Mouse (Mus musculus): Measurements from ENCODE around the gene Uggt2. TPM values are rescaled to one million over a fixed set of nuclear protein-coding genes. Genes with fewer than 3 reads are reported as not detected.
A peak's percentile ranks its signal among the peaks of the same experiment; 100 is the strongest.
"Not testable (repeated sequence)": the region's sequence is repeated elsewhere in the genome, so short reads cannot be mapped to it uniquely, and the experiment has no call there.

Uggt2 gene
- polyA plus RNA-seq, 1 experiment from 2014 or later: 23.3 TPM

DNA sequence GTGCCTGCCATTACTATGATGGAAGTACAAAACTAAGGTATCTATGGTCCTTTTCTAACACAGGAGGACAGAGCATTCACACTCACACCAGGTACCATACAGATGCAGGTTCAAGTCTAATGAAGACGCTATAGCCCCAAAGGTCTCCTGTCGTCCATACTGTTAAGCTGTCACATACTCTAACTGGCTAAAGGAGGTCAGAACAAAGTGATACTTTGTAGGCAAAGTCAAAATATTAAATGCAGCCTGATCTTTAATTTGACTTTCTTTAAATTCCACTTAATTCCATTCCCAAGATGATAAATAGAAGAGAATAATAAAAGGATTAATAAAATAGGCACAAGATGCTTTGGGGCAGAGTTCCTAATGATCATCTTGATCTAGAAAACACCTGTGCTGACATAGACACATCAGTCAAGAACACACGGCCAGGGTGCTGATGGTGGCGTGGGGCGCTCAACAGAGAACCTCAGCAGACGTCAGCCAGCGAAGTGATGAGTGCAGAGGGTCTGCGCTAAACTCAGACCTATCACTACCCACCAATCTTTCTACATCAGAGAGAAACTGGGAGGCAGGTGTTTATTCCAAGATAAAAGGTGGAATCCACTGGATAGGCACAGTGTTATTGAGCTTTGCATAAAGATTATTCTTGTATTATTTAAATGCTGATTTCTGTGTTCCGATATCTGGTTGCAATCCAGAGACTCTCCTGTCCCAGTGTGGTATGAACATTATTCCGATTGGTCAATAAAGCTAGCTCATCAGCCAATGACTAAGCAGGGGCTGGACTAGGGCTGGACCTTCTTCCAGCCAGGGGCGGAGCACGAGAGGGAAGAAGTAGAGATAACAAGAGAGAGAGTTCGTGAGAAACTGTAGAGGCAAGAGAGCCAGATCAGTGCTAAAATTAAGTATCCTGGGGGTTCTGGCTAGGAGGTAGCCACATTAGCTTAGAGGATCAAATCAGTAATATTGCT, 111.4 kb downstream of the Uggt2 start:
- ATAC-seq (ENCODE audit: low FRiP score) (no peak), DNase-seq (ENCODE audit: low spot score) (no peak)
- Histone ChIP-seq H3K9me3 (ENCODE audit: control insufficient read depth, low read length) (no peaks in the 10 kb centered on the region), H3K4me3 (replicated peaks; ENCODE audit: low read length) (no peak overlapping the region), H3K4me2 (replicated peaks) (peak overlapping the region; percentile 19; the same call in 1 of the 2 replicates), H3K36me3 (replicated peaks; ENCODE audit: control insufficient read depth, insufficient read depth) (peaks cover 42% of the 10 kb centered on the region), H3K27me3 (ENCODE audit: control insufficient read depth, insufficient read depth, low read length) (no peaks in the 10 kb centered on the region), H3K4me1 (replicated peaks; ENCODE audit: control insufficient read depth, insufficient read depth, low read length) (no peaks in the 10 kb centered on the region), H3K27ac (no peak overlapping the region), H3K9ac (no peak overlapping the region)
- 52% methylated on average over 13 of the region's 13 CpGs for WGBS

DNA sequence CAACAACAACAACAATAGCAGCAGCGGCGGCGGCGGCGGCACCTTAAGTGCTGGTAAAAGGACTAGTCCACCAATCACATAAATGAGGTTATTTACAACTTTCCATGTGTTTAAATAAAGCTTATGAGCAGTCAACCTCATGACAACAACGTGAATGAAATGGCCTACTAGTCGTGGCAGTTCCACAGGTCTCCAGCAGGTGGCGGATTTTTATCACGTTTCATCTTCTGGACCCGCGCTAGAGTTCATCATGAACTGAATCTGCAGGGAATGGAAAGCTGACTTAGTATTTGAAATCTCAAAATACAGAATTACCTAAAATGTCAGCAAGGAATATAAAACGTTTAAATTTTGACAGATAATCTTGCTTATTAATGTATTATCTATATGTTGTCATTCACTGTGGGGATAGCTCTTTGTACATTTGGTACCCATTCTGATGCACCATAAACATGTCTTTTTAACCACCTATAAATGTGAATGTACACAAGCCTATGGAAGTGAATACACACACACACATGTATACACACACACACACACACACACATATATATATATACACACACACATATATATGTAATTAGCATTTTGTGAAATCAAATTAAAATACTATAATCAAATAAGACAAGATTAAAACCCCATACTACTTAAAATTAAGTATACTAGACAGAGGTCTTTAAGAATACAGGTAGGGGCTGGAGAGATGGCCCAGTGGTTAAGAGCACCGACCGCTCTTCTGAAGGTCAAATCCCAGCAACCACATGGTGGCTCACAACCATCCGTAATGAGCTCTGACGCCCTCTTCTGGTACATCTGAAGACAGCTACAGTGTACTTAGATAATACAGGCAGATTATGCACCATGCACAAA, 112.3 kb downstream of the Uggt2 start:
- WGBS: 41% methylated on average over 16 of the region's 16 CpGs
- ATAC-seq (ENCODE audit: low FRiP score) (no peak), DNase-seq (ENCODE audit: low spot score) (peak; percentile 90)
- peaks cover 39% of the 10 kb centered on the region for H3K36me3 ChIP-seq (replicated peaks; ENCODE audit: control insufficient read depth, insufficient read depth)
- H3K4me1 ChIP-seq (replicated peaks; ENCODE audit: control insufficient read depth, insufficient read depth, low read length): no peaks in the 10 kb centered on the region
- H3K27me3 ChIP-seq (ENCODE audit: control insufficient read depth, insufficient read depth, low read length): no peaks in the 10 kb centered on the region
- H3K4me2 ChIP-seq (replicated peaks): no peak overlapping the region
- H3K9ac ChIP-seq: no peak overlapping the region
- H3K27ac ChIP-seq: no peak overlapping the region
- no peaks in the 10 kb centered on the region for H3K9me3 ChIP-seq (ENCODE audit: control insufficient read depth, low read length)
- H3K4me3 ChIP-seq (replicated peaks; ENCODE audit: low read length): no peak overlapping the region

DNA sequence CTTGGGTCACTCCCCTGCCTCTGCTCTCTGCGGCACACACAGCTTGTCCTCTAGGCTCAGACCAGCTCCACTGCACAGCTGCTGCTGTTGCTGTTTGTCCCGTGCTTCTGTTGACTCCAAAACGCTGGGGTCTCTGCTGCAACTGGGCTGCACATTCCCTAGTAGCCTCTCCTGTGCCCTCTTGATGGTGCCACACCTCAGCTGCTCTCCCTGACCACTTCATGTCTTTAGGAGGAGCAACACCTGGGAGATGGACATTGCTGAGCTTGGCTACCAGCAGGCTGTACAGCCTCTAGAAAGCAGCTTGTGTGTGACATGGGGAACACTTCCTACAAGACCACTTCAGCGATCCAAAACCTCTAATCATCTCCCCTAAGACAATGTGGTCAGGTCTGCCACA, 115.1 kb downstream of the Uggt2 start:
- DNase-seq (ENCODE audit: low spot score) (no peak), ATAC-seq (ENCODE audit: low FRiP score) (no peak)
- Histone ChIP-seq H3K27me3 (ENCODE audit: control insufficient read depth, insufficient read depth, low read length) (no peaks in the 10 kb centered on the region), H3K4me2 (replicated peaks) (no peak overlapping the region), H3K9ac (no peak overlapping the region), H3K36me3 (replicated peaks; ENCODE audit: control insufficient read depth, insufficient read depth) (peaks cover 52% of the 10 kb centered on the region), H3K9me3 (ENCODE audit: control insufficient read depth, low read length) (no peaks in the 10 kb centered on the region), H3K4me3 (replicated peaks; ENCODE audit: low read length) (no peak overlapping the region), H3K27ac (no peak overlapping the region), H3K4me1 (replicated peaks; ENCODE audit: control insufficient read depth, insufficient read depth, low read length) (no peaks in the 10 kb centered on the region)
- WGBS: 85% methylated on average over 4 of the region's 4 CpGs

DNA sequence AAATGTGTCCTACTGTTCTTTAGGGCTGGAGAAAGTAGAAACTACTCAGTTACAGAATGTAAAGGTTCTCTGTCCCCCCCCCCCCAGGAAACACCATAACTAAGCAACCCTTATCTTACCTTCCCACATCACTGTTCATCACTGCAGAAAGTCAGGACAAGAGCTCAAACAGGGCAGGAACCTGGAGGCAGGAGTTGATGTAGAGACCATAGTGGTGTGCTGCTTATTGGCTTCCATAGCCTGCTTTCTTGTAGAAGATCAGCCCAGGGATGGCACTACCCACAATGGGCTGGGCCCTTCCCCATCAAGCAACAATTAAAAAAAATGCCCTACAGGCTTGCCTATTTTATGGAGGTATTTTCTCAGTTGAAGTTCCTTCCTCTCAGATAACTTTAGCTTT, 115.8 kb downstream of the Uggt2 start:
- Histone ChIP-seq H3K27ac (no peak overlapping the region), H3K4me2 (replicated peaks) (no peak overlapping the region), H3K4me3 (replicated peaks; ENCODE audit: low read length) (no peak overlapping the region), H3K4me1 (replicated peaks; ENCODE audit: control insufficient read depth, insufficient read depth, low read length) (no peaks in the 10 kb centered on the region), H3K9ac (no peak overlapping the region), H3K36me3 (replicated peaks; ENCODE audit: control insufficient read depth, insufficient read depth) (peaks cover 55% of the 10 kb centered on the region), H3K27me3 (ENCODE audit: control insufficient read depth, insufficient read depth, low read length) (no peaks in the 10 kb centered on the region), H3K9me3 (ENCODE audit: control insufficient read depth, low read length) (no peaks in the 10 kb centered on the region)
- ATAC-seq (ENCODE audit: low FRiP score): no peak
- no peak for DNase-seq (ENCODE audit: low spot score)

DNA sequence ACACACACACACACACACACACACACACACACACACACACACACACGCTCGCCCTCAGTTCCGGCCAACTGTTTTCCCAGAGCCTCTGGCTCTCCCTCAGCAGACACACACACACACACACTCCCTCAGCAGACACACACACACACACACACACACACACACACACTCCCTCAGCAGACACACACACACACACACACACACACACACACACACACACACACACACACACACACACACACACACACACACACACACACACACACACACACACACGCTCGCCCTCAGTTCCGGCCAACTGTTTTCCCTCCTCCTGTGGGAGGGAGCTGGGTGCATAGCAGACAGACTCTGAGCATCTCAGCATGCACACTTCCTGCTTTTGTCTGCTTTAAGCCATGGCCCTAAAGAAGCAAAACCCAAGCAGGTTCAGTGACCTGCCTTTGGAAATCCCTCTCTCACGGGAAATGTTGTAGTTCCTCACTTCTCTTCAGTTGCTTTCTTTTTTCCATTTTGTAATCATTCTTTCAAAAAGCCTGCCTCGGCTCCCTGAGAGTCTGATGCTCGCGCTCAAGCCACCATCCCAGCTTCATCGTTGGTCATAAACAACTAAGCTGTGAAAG, 116.7 kb downstream of the Uggt2 start:
- H3K27ac ChIP-seq; H3K4me3 ChIP-seq (replicated peaks; ENCODE audit: low read length); H3K9me3 ChIP-seq (ENCODE audit: control insufficient read depth, low read length); H3K4me1 ChIP-seq (replicated peaks; ENCODE audit: control insufficient read depth, insufficient read depth, low read length); H3K27me3 ChIP-seq (ENCODE audit: control insufficient read depth, insufficient read depth, low read length); H3K9ac ChIP-seq; H3K4me2 ChIP-seq (replicated peaks); DNase-seq (ENCODE audit: low spot score); ATAC-seq (ENCODE audit: low FRiP score): not testable (repeated sequence)
- 76% methylated on average over 8 of the region's 11 CpGs for WGBS
- peaks cover 63% of the 10 kb centered on the region for H3K36me3 ChIP-seq (replicated peaks; ENCODE audit: control insufficient read depth, insufficient read depth)

DNA sequence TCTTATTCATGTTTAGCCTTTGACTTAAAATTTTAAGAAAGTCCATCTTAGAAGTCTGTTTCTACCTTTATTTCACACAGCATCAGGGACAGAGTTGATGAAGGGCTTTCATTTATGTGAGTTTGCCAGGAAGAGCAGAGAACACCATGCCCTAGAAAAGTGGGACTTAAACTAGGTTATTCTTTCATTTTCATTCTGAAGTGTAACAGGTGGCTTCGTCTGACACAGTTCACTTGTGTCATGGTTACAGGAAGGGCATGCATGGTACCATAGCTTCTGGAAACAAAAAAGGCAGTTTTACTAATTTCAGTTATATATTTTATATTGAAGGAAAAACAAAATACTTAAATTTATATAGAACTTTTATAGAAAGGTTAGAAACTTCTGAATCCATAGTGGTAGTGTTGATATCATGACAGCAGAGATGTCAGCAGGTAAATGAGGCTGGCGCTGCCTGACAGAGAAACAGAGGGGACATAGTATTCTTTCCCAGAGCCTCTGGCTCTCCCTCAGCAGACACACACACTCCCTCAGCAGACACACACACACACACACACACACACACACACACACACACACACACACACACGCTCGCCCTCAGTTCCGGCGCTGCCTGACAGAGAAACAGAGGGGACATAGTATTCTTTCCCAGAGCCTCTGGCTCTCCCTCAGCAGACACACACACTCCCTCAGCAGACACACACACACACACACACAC, 117.4 kb downstream of the Uggt2 start:
- ATAC-seq (ENCODE audit: low FRiP score); H3K9me3 ChIP-seq (ENCODE audit: control insufficient read depth, low read length); H3K27ac ChIP-seq; H3K4me2 ChIP-seq (replicated peaks); H3K27me3 ChIP-seq (ENCODE audit: control insufficient read depth, insufficient read depth, low read length); H3K4me3 ChIP-seq (replicated peaks; ENCODE audit: low read length); H3K4me1 ChIP-seq (replicated peaks; ENCODE audit: control insufficient read depth, insufficient read depth, low read length); H3K9ac ChIP-seq; DNase-seq (ENCODE audit: low spot score): not testable (repeated sequence)
- H3K36me3 ChIP-seq (replicated peaks; ENCODE audit: control insufficient read depth, insufficient read depth): peaks cover 70% of the 10 kb centered on the region
- WGBS: 77% methylated on average over 6 of the region's 6 CpGs

DNA sequence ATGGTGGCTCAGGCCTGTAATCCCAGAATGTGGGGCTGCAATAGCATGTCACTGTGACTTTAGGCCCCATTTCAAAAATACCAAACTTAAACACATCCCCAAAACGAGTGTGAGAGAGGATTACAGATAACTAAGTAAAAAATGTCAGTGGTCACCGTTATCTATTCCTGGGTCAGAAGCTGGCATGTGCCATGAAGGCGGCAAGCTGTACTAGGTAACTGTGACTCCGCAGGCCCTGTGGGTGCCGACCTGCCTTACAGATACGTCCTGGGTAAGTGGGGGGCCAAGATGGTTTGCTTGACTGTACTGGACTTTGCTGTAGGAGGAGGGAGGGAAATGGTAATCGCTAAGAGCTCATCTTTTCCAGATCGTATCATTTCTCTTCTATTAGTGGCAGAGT, 118.3 kb downstream of the Uggt2 start:
- H3K4me1 ChIP-seq (replicated peaks; ENCODE audit: control insufficient read depth, insufficient read depth, low read length): no peaks in the 10 kb centered on the region
- DNase-seq (ENCODE audit: low spot score): no peak
- H3K4me2 ChIP-seq (replicated peaks): no peak overlapping the region
- ATAC-seq (ENCODE audit: low FRiP score): no peak
- no peaks in the 10 kb centered on the region for H3K9me3 ChIP-seq (ENCODE audit: control insufficient read depth, low read length)
- no peak overlapping the region for H3K4me3 ChIP-seq (replicated peaks; ENCODE audit: low read length)
- H3K36me3 ChIP-seq (replicated peaks; ENCODE audit: control insufficient read depth, insufficient read depth): peaks cover 79% of the 10 kb centered on the region
- no peak overlapping the region for H3K9ac ChIP-seq
- H3K27me3 ChIP-seq (ENCODE audit: control insufficient read depth, insufficient read depth, low read length): no peaks in the 10 kb centered on the region
- 92% methylated on average over 8 of the region's 8 CpGs for WGBS
- no peak overlapping the region for H3K27ac ChIP-seq

DNA sequence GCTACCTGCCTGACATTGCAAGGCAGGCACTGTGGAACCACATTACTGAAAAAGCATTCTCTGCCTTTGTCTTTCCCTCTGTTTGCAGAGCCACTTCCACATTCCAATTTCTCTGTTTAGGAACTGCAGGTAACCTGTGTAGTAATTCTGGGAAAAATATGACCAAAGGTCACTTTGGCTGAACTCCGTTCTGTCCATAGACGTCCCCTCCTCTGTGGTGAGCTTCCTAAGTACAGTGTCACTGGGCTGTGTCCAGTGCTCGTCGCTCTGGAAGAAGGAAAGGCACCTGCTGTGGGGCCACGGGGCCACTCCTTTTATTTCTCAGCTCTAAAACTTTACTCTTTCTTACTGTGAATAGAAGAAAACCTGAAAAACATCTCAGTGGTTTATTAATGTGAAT, 118.9 kb downstream of the Uggt2 start:
- Histone ChIP-seq H3K36me3 (replicated peaks; ENCODE audit: control insufficient read depth, insufficient read depth) (peaks cover 79% of the 10 kb centered on the region), H3K9me3 (ENCODE audit: control insufficient read depth, low read length) (no peaks in the 10 kb centered on the region), H3K4me3 (replicated peaks; ENCODE audit: low read length) (no peak overlapping the region), H3K4me2 (replicated peaks) (no peak overlapping the region), H3K9ac (no peak overlapping the region), H3K27ac (no peak overlapping the region), H3K27me3 (ENCODE audit: control insufficient read depth, insufficient read depth, low read length) (no peaks in the 10 kb centered on the region), H3K4me1 (replicated peaks; ENCODE audit: control insufficient read depth, insufficient read depth, low read length) (no peaks in the 10 kb centered on the region)
- ATAC-seq (ENCODE audit: low FRiP score) (no peak), DNase-seq (ENCODE audit: low spot score) (no peak)
- WGBS: 80% methylated on average over 5 of the region's 5 CpGs

Measured in hindbrain, embryonic 14.5 days (tissue).